Mouse (Mus musculus) embryonic facial prominence, embryonic 10.5 days (tissue): ENCODE measurements around the gene Mettl24. TPM values are rescaled to one million over a fixed set of nuclear protein-coding genes. Genes with fewer than 3 reads are reported as not detected.

Source experiments
- DNase-seq: peaks from one replicate; pipeline ENCODE4 v3.0.0-alpha.2; 2017; ENCODE audit warnings: low spot score
- H3K27ac ChIP-seq: fragments of 300-500 bp; sonication (generic); replicated peaks from 2 replicates; pipeline ENCODE4 v1.5.1; 2016; ENCODE audit warnings: mild to moderate bottlenecking
- H3K27me3 ChIP-seq: fragments of 300-500 bp; sonication (generic); replicated peaks from 2 replicates; pipeline ENCODE4 v1.6.1; 2016; ENCODE audit warnings: low read depth, mild to moderate bottlenecking; ENCODE audit not compliant: poor library complexity, severe bottlenecking
- H3K36me3 ChIP-seq: fragments of 300-500 bp; sonication (generic); replicated peaks from 2 replicates; pipeline ENCODE4 v1.6.1; 2016; ENCODE audit warnings: mild to moderate bottlenecking, moderate library complexity
- H3K4me1 ChIP-seq: fragments of 300-500 bp; sonication (generic); 2 replicates; pipeline ENCODE4 v1.6.1; 2016
- H3K4me3 ChIP-seq: fragments of 300-500 bp; sonication (generic); 2 replicates; pipeline ENCODE4 v1.5.1; 2016; ENCODE audit warnings: mild to moderate bottlenecking, moderate library complexity
- H3K9me3 ChIP-seq: fragments of 300-500 bp; sonication (generic); 2 replicates; pipeline ENCODE4 v1.6.1; 2016; ENCODE audit warnings: mild to moderate bottlenecking
- WGBS: fragments of 180-500 bp; shearing (Covaris S2); methylation state at CpG from one replicate; pipeline ENCODE4 v1.1.7; 2016; 5-methylcytosine and 5-hydroxymethylcytosine counted together
- polyA plus RNA-seq: library from polyadenylated mRNA; unstranded; fragments of >200 nt; fragmentation: Nextera tagmentation; extraction: Ambion mirVana; gene quantifications from 2 replicates; pipeline ENCODE4 v1.2.1, GENCODE M21; 2016

Gene Mettl24
- polyA plus RNA-seq, 1 experiment from 2014 or later, result 1.5 TPM

DNA sequence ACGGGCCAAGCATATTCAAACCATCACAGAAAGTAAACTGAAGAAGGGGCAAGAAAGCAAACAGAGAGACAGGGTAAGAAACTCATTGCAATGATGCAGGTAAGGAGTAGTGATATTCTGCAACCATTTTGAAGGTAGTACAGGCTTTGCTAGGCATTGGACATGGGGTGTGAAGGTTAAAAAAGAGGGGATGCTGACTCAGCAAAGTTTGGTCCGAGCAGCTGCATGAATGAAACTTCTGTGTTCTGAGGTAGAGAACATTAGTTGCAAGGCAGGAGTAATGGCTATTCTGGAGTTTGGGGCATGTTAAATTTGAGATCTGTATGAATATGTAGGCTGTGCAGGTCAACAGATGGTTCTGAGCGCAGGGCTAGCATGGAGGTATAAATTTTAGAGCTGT is 17.8 kb upstream of the Mettl24 start:
- 87% methylated on average over 3 of the region's 3 CpGs for WGBS
- no peaks in the 10 kb centered on the region for H3K9me3 ChIP-seq
- no peak overlapping the region for H3K4me3 ChIP-seq
- DNase-seq, result no peak
- H3K4me1 ChIP-seq, result no peaks in the 10 kb centered on the region
- H3K36me3 ChIP-seq, result no peaks in the 10 kb centered on the region
- no peaks in the 10 kb centered on the region for H3K27me3 ChIP-seq
- no peak overlapping the region for H3K27ac ChIP-seq

DNA sequence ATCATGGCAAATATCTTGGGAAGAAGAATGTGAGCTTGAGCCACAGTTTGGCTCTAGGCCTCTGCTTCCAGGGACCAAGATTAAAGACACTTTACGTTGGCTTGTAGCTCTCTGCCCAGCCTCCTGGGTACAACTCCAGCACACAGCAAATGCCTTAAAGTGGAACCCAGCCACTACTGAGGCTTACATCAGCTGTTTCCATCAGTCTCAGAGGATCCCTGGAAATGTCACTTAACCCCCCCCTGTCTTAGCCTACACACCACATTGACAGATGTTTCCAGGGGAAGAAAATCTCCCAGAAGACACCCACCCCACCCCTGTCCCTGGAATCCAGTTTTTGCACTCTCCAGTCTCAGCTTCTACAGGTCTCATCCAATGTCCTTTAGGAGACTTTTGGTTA is 16.1 kb upstream of the Mettl24 start:
- Histone ChIP-seq H3K27me3 (no peaks in the 10 kb centered on the region), H3K4me1 (no peaks in the 10 kb centered on the region), H3K36me3 (no peaks in the 10 kb centered on the region), H3K9me3 (no peaks in the 10 kb centered on the region), H3K4me3 (no peak overlapping the region), H3K27ac (no peak overlapping the region)
- WGBS, result 84% methylated on average over 1 of the region's 1 CpGs
- no peak for DNase-seq

DNA sequence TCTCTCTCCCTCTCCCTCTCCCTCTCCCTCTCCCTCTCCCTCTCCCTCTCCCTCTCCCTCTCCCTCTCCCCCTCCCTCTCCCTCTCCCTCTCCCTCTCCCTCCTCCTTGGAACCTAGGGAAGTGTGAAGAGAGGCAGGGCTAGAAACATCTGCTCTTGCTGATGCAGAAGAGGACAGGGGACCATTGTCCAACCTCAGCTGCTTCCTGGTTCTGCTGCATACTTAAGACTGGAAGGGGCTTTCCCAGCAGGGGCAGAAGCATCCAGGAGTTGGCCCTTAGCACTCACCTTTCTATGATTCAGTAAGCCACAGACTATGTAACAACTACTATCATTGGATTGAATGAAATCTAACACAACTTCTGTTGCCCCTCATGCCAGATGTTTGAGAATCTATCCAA is 14.4 kb upstream of the Mettl24 start:
- no peak overlapping the region for H3K4me3 ChIP-seq
- H3K27me3 ChIP-seq, result no peaks in the 10 kb centered on the region
- no peak overlapping the region for H3K27ac ChIP-seq
- H3K9me3 ChIP-seq, result no peaks in the 10 kb centered on the region
- no peak for DNase-seq
- no peaks in the 10 kb centered on the region for H3K36me3 ChIP-seq
- H3K4me1 ChIP-seq, result peaks cover 9% of the 10 kb centered on the region

DNA sequence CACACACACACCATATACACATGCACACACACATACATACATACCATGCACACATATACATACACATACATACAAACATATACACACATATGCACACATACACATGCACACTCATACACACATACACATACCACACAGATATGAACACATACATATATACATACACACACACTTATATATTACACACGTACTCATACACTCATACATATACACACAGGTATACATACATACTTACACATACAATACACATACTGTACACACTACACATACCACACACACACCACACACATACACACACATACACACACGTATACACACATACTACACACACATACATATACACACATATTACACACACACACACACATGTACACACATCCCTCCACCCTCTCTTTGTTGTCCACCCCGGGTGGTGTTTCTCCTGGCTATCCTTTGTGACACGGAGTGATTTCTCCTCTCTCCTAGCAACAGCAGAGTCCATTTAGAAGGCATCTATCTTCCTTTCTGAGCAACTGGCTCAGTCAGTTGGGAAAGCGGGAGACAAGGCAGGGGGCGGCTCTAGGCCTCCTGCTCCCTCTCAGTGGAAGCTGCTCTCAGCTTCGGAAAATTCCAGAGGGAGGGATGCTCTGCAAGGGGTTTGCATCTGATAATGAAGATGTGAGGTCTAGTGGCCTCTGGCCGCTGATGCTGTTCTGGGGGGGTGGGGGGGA is 10.3 kb upstream of the Mettl24 start:
- Histone ChIP-seq H3K4me3 (no peak overlapping the region), H3K4me1 (peaks cover 20% of the 10 kb centered on the region), H3K9me3 (no peaks in the 10 kb centered on the region), H3K27me3 (no peaks in the 10 kb centered on the region), H3K36me3 (no peaks in the 10 kb centered on the region), H3K27ac (0 out of 2 replicates have a peak overlapping the region, but pooled peaks have one; percentile 6)
- 61% methylated on average over 8 of the region's 8 CpGs for WGBS
- DNase-seq, result no peak

DNA sequence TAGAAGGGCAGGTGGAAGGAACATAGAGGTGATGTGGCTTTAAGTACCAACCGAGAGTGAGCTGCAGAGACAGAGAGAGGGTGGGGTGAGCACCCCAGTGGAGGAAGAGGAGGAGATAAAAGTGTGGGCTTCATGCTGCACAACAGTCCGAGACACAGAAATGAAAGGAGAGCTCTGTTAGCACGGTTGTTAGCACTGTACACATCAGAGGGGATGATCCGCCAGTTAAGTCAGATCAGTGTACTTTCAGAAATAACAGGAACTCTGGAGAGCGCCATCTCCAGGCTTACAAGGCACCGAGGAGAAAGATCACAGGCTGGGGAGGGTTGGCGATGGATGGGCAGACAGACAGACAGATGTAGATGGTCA is 9.8 kb upstream of the Mettl24 start:
- no peak overlapping the region for H3K4me3 ChIP-seq
- no peak for DNase-seq
- H3K9me3 ChIP-seq, result no peaks in the 10 kb centered on the region
- WGBS, result 63% methylated on average over 7 of the region's 7 CpGs
- H3K4me1 ChIP-seq, result peaks cover 20% of the 10 kb centered on the region
- 0 out of 2 replicates have a peak overlapping the region, but pooled peaks have one; percentile 6 for H3K27ac ChIP-seq
- H3K36me3 ChIP-seq, result no peaks in the 10 kb centered on the region
- no peaks in the 10 kb centered on the region for H3K27me3 ChIP-seq

DNA sequence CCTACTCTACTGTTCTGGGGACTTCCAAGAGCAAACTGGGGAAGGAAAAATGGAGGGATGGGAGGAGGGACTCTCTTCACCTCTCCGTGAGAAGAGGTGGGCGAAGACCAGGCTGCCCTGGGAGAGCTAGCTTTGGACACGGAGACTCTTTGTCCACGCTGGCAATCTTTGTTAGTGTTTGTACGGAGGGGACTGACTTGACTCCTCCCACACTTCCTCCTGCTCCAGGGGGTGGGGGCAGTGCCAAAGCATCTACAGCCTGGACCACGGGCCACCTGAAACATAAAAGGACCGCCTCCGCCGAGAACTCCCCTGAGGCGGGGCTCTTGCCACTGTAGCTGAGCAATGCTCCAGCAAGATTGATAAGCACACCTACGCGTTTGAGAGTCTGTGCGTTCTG is 8.9 kb upstream of the Mettl24 start:
- WGBS, result 6% methylated on average over 13 of the region's 13 CpGs
- peak; percentile 52 for DNase-seq
- Histone ChIP-seq H3K9me3 (no peaks in the 10 kb centered on the region), H3K27ac (peak overlapping the region; percentile 49), H3K36me3 (no peaks in the 10 kb centered on the region), H3K27me3 (no peaks in the 10 kb centered on the region), H3K4me3 (peak overlapping the region; percentile 50), H3K4me1 (peaks cover 20% of the 10 kb centered on the region)

DNA sequence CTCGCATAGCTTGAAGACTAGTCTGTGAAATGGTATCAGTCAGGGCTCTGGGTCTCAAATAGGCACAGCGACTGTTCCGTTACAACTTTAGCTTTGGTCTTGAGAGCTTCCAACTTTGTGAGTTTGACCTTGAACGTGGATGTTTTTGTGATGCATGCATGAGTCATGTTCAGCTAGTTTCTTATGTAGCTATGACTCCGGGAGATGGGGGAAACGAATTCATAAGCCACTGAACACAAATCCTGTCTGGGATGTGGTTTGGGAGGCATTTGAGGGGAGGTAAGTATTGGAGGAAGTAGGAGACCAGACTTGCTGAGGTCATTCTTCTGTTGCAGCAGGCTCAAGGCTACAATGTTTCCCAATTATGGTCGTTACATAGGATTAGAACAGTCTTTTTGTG is 7.2 kb upstream of the Mettl24 start:
- 88% methylated on average over 7 of the region's 7 CpGs for WGBS
- no peak overlapping the region for H3K4me3 ChIP-seq
- H3K9me3 ChIP-seq, result no peaks in the 10 kb centered on the region
- H3K27ac ChIP-seq, result no peak overlapping the region
- H3K27me3 ChIP-seq, result no peaks in the 10 kb centered on the region
- H3K4me1 ChIP-seq, result peaks cover 20% of the 10 kb centered on the region
- H3K36me3 ChIP-seq, result no peaks in the 10 kb centered on the region
- no peak for DNase-seq

DNA sequence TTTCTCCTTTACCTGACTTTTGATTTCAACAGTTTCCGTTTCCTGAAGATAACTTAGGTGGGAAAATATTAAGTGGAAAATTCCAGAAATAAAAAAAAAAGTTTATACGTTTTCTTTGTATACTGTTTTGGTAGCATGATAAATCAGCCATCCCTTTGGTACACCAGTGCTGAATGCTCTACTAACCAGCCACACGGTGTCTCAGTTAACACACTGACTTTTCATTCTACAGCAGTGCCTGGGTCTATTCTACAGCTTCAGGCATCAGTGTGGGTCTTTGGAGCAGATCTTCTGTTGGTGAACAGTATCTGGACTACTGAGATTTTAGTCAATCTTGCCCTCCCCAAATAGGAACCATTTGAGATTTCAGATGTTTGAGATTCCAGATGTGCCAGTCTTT is 4.6 kb upstream of the Mettl24 start:
- H3K9me3 ChIP-seq, result no peaks in the 10 kb centered on the region
- DNase-seq, result no peak
- H3K27me3 ChIP-seq, result 0 out of 2 replicates have a peak, but pooled peaks cover 3% of the 10 kb centered on the region
- WGBS, result 80% methylated on average over 3 of the region's 3 CpGs
- H3K27ac ChIP-seq, result no peak overlapping the region
- H3K4me3 ChIP-seq, result no peak overlapping the region
- no peaks in the 10 kb centered on the region for H3K36me3 ChIP-seq
- H3K4me1 ChIP-seq, result peaks cover 24% of the 10 kb centered on the region

DNA sequence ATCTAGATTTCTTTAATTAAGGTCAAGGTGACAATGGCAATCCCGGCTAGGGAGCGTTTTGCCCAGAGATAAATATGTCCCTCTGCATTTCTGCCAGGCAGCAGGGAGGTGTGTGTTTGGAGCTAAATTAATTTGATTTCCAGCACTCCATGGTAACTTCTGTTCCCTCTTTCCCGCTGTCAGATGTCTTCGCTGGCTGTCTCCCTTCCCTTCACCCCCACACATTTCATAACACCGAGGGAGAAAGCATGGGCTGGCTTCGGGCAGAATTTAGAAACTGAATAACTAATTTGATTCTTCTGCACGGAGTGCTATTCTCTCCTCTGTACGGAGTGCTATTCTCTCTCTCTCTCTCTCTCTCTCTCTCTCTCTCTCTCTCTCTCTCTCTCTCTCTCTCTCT is 612 bp upstream of the Mettl24 start:
- H3K4me3 ChIP-seq, result peak overlapping the region; percentile 74
- H3K36me3 ChIP-seq, result no peaks in the 10 kb centered on the region

DNA sequence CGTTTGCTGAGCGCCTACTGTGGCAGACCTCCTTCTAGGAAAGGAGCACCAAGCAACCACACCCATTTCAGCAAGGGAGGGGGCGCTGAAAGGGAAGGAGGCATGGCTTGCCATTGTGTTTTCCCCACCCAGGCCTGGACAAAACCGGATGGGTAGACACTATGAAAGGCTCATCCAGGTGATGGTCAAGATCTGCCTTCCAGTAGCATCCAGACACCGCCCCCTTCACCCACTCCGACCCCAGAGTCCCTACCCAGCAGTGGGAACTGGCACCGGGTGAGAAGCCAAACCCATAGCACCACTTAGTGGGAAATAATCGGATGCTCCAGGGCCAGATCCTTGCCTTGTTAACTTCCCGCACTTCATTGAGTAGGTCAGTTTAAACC is 779 bp downstream of the Mettl24 start:
- DNase-seq, result no peak
- Histone ChIP-seq H3K9me3 (no peaks in the 10 kb centered on the region), H3K4me3 (peak overlapping the region; percentile 74), H3K27ac (peak overlapping the region; percentile 91), H3K36me3 (no peaks in the 10 kb centered on the region), H3K27me3 (peaks cover 11% of the 10 kb centered on the region; the same call in 1 of the 2 replicates), H3K4me1 (peaks cover 28% of the 10 kb centered on the region)
- 54% methylated on average over 9 of the region's 9 CpGs for WGBS

More for the DNA sequence above, 612 bp upstream of the Mettl24 start:
- peaks cover 11% of the 10 kb centered on the region; the same call in 1 of the 2 replicates for H3K27me3 ChIP-seq
- 35% methylated on average over 8 of the region's 8 CpGs for whole genome bisulfite sequencing
- no peak overlapping the region; the same call in 1 of the 2 replicates for H3K27ac ChIP-seq
- no peaks in the 10 kb centered on the region for H3K9me3 ChIP-seq
- H3K4me1 ChIP-seq, result peaks cover 28% of the 10 kb centered on the region
- DNase-seq, result no peak

DNA sequence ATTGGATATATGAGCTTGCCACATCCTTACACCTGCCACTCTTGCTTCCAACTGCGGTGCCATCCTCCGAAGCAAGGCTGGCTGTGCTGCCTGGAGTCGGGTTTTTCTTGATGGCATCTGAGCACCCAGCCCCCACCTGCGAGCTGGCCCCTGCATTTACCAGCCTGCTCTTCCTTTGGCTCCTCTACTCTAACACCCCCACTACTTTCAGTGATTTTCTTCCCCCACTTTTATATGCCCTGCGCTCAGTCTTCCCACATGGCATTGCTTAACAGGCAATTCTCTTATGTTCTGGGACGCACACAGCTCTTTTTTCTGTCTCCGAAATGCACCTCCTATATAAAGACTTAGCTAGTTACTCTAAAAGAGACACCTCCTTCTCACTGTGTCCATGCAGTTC is 1.2 kb downstream of the Mettl24 start:
- Histone ChIP-seq H3K9me3 (no peaks in the 10 kb centered on the region), H3K36me3 (no peaks in the 10 kb centered on the region), H3K27me3 (peaks cover 11% of the 10 kb centered on the region; the same call in 1 of the 2 replicates), H3K27ac (no peak overlapping the region; the same call in 1 of the 2 replicates), H3K4me1 (peaks cover 28% of the 10 kb centered on the region), H3K4me3 (no peak overlapping the region)
- no peak for DNase-seq
- WGBS, result 89% methylated on average over 7 of the region's 7 CpGs

DNA sequence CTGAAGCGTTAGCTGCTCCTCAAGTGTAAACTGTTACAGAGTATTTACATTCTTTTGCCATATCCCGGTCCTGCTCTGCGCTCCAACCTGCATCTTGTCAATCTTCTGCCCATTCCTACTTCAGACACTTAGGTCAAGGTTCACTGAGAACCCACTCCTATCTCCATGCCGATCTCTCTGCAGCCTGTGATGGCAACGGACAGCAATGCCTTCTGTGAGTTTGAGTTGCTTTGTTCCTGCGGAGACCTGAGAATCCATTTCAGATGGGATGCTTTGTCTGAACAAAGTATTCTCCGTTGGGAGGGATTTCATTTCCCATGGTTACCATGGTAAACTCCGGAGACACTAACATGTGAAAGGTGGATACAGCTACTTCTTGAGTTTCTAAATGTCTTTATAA is 2.6 kb downstream of the Mettl24 start:
- no peaks in the 10 kb centered on the region for H3K36me3 ChIP-seq
- 48% methylated on average over 8 of the region's 8 CpGs for WGBS
- H3K27me3 ChIP-seq, result peaks cover 11% of the 10 kb centered on the region; the same call in 1 of the 2 replicates
- peaks cover 3% of the 10 kb centered on the region; the same call in 1 of the 2 replicates for H3K9me3 ChIP-seq
- no peak overlapping the region for H3K4me3 ChIP-seq
- peak; percentile 51 for DNase-seq
- no peak overlapping the region for H3K27ac ChIP-seq
- peaks cover 28% of the 10 kb centered on the region for H3K4me1 ChIP-seq

DNA sequence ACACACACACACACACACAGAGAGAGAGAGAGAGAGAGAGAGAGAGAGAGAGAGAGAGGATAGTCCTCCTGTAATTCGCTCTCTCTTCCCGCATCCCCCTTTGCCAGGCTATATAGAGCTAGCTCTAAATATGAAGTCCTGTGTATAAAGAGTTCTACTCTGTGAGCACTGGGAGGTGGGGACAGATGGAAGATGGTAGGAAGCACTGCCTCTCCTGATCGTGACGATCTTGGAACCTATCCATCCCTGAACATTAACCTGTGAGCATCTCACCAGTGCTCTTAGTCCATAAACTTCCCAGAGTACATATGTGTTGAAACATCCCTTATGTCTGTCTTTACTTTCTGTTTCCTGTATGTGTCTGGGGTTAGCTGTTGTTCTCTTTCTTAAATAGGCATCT is 3.9 kb downstream of the Mettl24 start:
- no peak for DNase-seq
- WGBS, result 89% methylated on average over 4 of the region's 4 CpGs
- H3K9me3 ChIP-seq, result peaks cover 3% of the 10 kb centered on the region; the same call in 1 of the 2 replicates
- H3K4me3 ChIP-seq, result no peak overlapping the region
- no peaks in the 10 kb centered on the region for H3K36me3 ChIP-seq
- H3K4me1 ChIP-seq, result peaks cover 28% of the 10 kb centered on the region
- no peak overlapping the region for H3K27ac ChIP-seq
- peaks cover 11% of the 10 kb centered on the region; the same call in 1 of the 2 replicates for H3K27me3 ChIP-seq
